Mouse (Mus musculus): ENCODE measurements at regions not wholly inside any gene's neighbourhood (a gene's known extent, or its start where the extent isn't known, plus 50 kb on each side); places are given as distances from the start of the nearest gene placed in this dataset.

GRCm38 (mm10) chr11:32125586-32126310 lies 74.3 kb downstream of the Il9r start:
- Histone ChIP-seq H3K27ac (ENCODE audit: control insufficient read depth, insufficient read depth, low read depth, low read length) (no peak overlapping the region), H3K36me3 (ENCODE audit: control insufficient read depth, insufficient read depth, low read length) (no peaks in the 10 kb centered on the region), H3K4me1 (ENCODE audit: control insufficient read depth, insufficient read depth, low read length) (no peaks in the 10 kb centered on the region), H3K4me3 (ENCODE audit: control insufficient read depth, low read depth, low read length) (no peak overlapping the region), H3K27me3 (ENCODE audit: control insufficient read depth, insufficient read depth, low read length) (no peaks in the 10 kb centered on the region)
- no peak for TF ChIP-seq CTCF (IDR thresholded peaks at IDR 0.05; ENCODE audit: control insufficient read depth, insufficient read depth, insufficient replicate concordance, low read depth, low read length)
- no peak for TF ChIP-seq POLR2A (IDR thresholded peaks at IDR 0.05; ENCODE audit: control insufficient read depth, low read depth, low read length)

GRCm38 (mm10) chr11:32120596-32120995 lies 79.5 kb downstream of the Il9r start:
- H3K4me1 ChIP-seq (ENCODE audit: control insufficient read depth, insufficient read depth, low read length): peaks cover 3% of the 10 kb centered on the region
- no peaks in the 10 kb centered on the region for H3K36me3 ChIP-seq (ENCODE audit: control insufficient read depth, insufficient read depth, low read length)
- no peak overlapping the region for H3K4me3 ChIP-seq (ENCODE audit: control insufficient read depth, low read depth, low read length)
- H3K27me3 ChIP-seq (ENCODE audit: control insufficient read depth, insufficient read depth, low read length): no peaks in the 10 kb centered on the region
- H3K27ac ChIP-seq (ENCODE audit: control insufficient read depth, insufficient read depth, low read depth, low read length): no peak overlapping the region
- no peak for TF ChIP-seq CTCF (IDR thresholded peaks at IDR 0.05; ENCODE audit: control insufficient read depth, insufficient read depth, insufficient replicate concordance, low read depth, low read length)
- no peak for TF ChIP-seq POLR2A (IDR thresholded peaks at IDR 0.05; ENCODE audit: control insufficient read depth, low read depth, low read length)

GRCm38 (mm10) chr11:32118844-32119629 lies 81.0 kb downstream of the Il9r start:
- no peak overlapping the region for H3K27ac ChIP-seq (ENCODE audit: control insufficient read depth, insufficient read depth, low read depth, low read length)
- TF ChIP-seq POLR2A (IDR thresholded peaks at IDR 0.05; ENCODE audit: control insufficient read depth, low read depth, low read length): no peak
- no peak for TF ChIP-seq CTCF (IDR thresholded peaks at IDR 0.05; ENCODE audit: control insufficient read depth, insufficient read depth, insufficient replicate concordance, low read depth, low read length)
- no peak overlapping the region for H3K4me3 ChIP-seq (ENCODE audit: control insufficient read depth, low read depth, low read length)
- H3K27me3 ChIP-seq (ENCODE audit: control insufficient read depth, insufficient read depth, low read length): no peaks in the 10 kb centered on the region
- peaks cover 3% of the 10 kb centered on the region for H3K4me1 ChIP-seq (ENCODE audit: control insufficient read depth, insufficient read depth, low read length)
- no peaks in the 10 kb centered on the region for H3K36me3 ChIP-seq (ENCODE audit: control insufficient read depth, insufficient read depth, low read length)

- Histone ChIP-seq H3K4me3 (ENCODE audit: control insufficient read depth, low read depth, low read length) (no peak overlapping the region), H3K27ac (ENCODE audit: control insufficient read depth, insufficient read depth, low read depth, low read length) (no peak overlapping the region), H3K4me1 (ENCODE audit: control insufficient read depth, insufficient read depth, low read length) (peaks cover 3% of the 10 kb centered on the region), H3K36me3 (ENCODE audit: control insufficient read depth, insufficient read depth, low read length) (no peaks in the 10 kb centered on the region), H3K27me3 (ENCODE audit: control insufficient read depth, insufficient read depth, low read length) (no peaks in the 10 kb centered on the region)
- TF ChIP-seq CTCF (IDR thresholded peaks at IDR 0.05; ENCODE audit: control insufficient read depth, insufficient read depth, insufficient replicate concordance, low read depth, low read length) (no peak), POLR2A (IDR thresholded peaks at IDR 0.05; ENCODE audit: control insufficient read depth, low read depth, low read length) (no peak)
These were observed 82.1 kb downstream of the Il9r start for GRCm38 (mm10) chr11:32117930-32118329.

GRCm38 (mm10) chr11:32113118-32113826 lies 86.8 kb downstream of the Il9r start:
- TF ChIP-seq POLR2A (IDR thresholded peaks at IDR 0.05; ENCODE audit: control insufficient read depth, low read depth, low read length) (no peak), CTCF (IDR thresholded peaks at IDR 0.05; ENCODE audit: control insufficient read depth, insufficient read depth, insufficient replicate concordance, low read depth, low read length) (no peak)
- no peaks in the 10 kb centered on the region for H3K27me3 ChIP-seq (ENCODE audit: control insufficient read depth, insufficient read depth, low read length)
- no peaks in the 10 kb centered on the region for H3K36me3 ChIP-seq (ENCODE audit: control insufficient read depth, insufficient read depth, low read length)
- no peak overlapping the region for H3K27ac ChIP-seq (ENCODE audit: control insufficient read depth, insufficient read depth, low read depth, low read length)
- H3K4me1 ChIP-seq (ENCODE audit: control insufficient read depth, insufficient read depth, low read length): no peaks in the 10 kb centered on the region
- peak overlapping the region; percentile 9 for H3K4me3 ChIP-seq (ENCODE audit: control insufficient read depth, low read depth, low read length)

- Histone ChIP-seq H3K4me1 (ENCODE audit: control insufficient read depth, insufficient read depth, low read length) (no peaks in the 10 kb centered on the region), H3K27me3 (ENCODE audit: control insufficient read depth, insufficient read depth, low read length) (no peaks in the 10 kb centered on the region), H3K4me3 (ENCODE audit: control insufficient read depth, low read depth, low read length) (no peak overlapping the region), H3K27ac (ENCODE audit: control insufficient read depth, insufficient read depth, low read depth, low read length) (no peak overlapping the region), H3K36me3 (ENCODE audit: control insufficient read depth, insufficient read depth, low read length) (no peaks in the 10 kb centered on the region)
- TF ChIP-seq POLR2A (IDR thresholded peaks at IDR 0.05; ENCODE audit: control insufficient read depth, low read depth, low read length) (no peak), CTCF (IDR thresholded peaks at IDR 0.05; ENCODE audit: control insufficient read depth, insufficient read depth, insufficient replicate concordance, low read depth, low read length) (no peak)
These were observed 87.6 kb downstream of the Il9r start for GRCm38 (mm10) chr11:32112521-32112920.

GRCm38 (mm10) chr11:32111841-32112240 lies 88.2 kb downstream of the Il9r start:
- Histone ChIP-seq H3K36me3 (ENCODE audit: control insufficient read depth, insufficient read depth, low read length) (no peaks in the 10 kb centered on the region), H3K4me3 (ENCODE audit: control insufficient read depth, low read depth, low read length) (no peak overlapping the region), H3K27me3 (ENCODE audit: control insufficient read depth, insufficient read depth, low read length) (no peaks in the 10 kb centered on the region), H3K27ac (ENCODE audit: control insufficient read depth, insufficient read depth, low read depth, low read length) (no peak overlapping the region), H3K4me1 (ENCODE audit: control insufficient read depth, insufficient read depth, low read length) (no peaks in the 10 kb centered on the region)
- no peak for TF ChIP-seq CTCF (IDR thresholded peaks at IDR 0.05; ENCODE audit: control insufficient read depth, insufficient read depth, insufficient replicate concordance, low read depth, low read length)

Measured in testis, adult 2 months (tissue).